Mouse (Mus musculus) embryonic facial prominence, embryonic 13.5 days (tissue): ENCODE measurements around the gene Cry2. TPM values are rescaled to one million over a fixed set of nuclear protein-coding genes. Genes with fewer than 3 reads are reported as not detected.
A peak's percentile ranks its signal among the peaks of the same experiment; 100 is the strongest.

Source experiments
- ATAC-seq: fragments of 200-750 bp; cut with Nextera tagmentation; 2 replicates; pipeline ENCODE4 v1.8.0; 2017; ENCODE audit warnings: low read depth; ENCODE audit not compliant: insufficient number of reproducible peaks, insufficient read depth, low FRiP score, low TSS enrichment
- H3K27ac ChIP-seq: fragments of 300-500 bp; sonication (generic); 2 replicates; pipeline ENCODE4 v1.5.1; 2015; ENCODE audit warnings: moderate library complexity, mild to moderate bottlenecking, inconsistent platforms
- H3K27me3 ChIP-seq: fragments of 300-500 bp; sonication (generic); 2 replicates; pipeline ENCODE4 v1.6.1; 2015; ENCODE audit warnings: mild to moderate bottlenecking, inconsistent platforms
- H3K36me3 ChIP-seq: fragments of 300-500 bp; sonication (generic); 2 replicates; pipeline ENCODE4 v1.6.1; 2015; ENCODE audit warnings: mild to moderate bottlenecking, inconsistent platforms
- H3K4me1 ChIP-seq: fragments of 300-500 bp; sonication (generic); 2 replicates; pipeline ENCODE4 v1.6.1; 2015; ENCODE audit warnings: inconsistent platforms
- H3K4me2 ChIP-seq: fragments of 300-500 bp; sonication (generic); 2 replicates; pipeline ENCODE4 v1.6.1; 2015; ENCODE audit warnings: moderate library complexity, mild to moderate bottlenecking, inconsistent platforms
- H3K4me3 ChIP-seq: fragments of 300-500 bp; sonication (generic); 2 replicates; pipeline ENCODE4 v1.5.1; 2015; ENCODE audit warnings: mild to moderate bottlenecking, inconsistent platforms
- H3K9ac ChIP-seq: fragments of 300-500 bp; sonication (generic); 2 replicates; pipeline ENCODE4 v1.6.1; 2015; ENCODE audit warnings: mild to moderate bottlenecking, inconsistent platforms
- H3K9me3 ChIP-seq: fragments of 300-500 bp; sonication (generic); 2 replicates; pipeline ENCODE4 v1.6.1; 2016; ENCODE audit warnings: inconsistent platforms
- WGBS: fragments of 180-500 bp; shearing (Covaris S2); methylation state at CpG from one replicate; pipeline ENCODE4 v1.1.7; 2015; ENCODE audit warnings: mixed read lengths; 5-methylcytosine and 5-hydroxymethylcytosine counted together
- polyA plus RNA-seq: library from polyadenylated mRNA; unstranded; fragments of >200 nt; fragmentation: Nextera tagmentation; extraction: Ambion mirVana; gene quantifications from 2 replicates; pipeline ENCODE4 v1.2.1, GENCODE M21; 2015

Cry2 gene
- polyA plus RNA-seq, 1 experiment from 2014 or later, result 28.2 TPM

GRCm38 (mm10) chr2:92385113-92386051 is 48.5 kb downstream of the Cry2 start:
- H3K36me3 ChIP-seq, result peaks cover 69% of the 10 kb centered on the region
- H3K9ac ChIP-seq, result no peak overlapping the region
- H3K27me3 ChIP-seq, result no peaks in the 10 kb centered on the region
- peaks cover 25% of the 10 kb centered on the region for H3K4me1 ChIP-seq
- H3K27ac ChIP-seq, result no peak overlapping the region
- H3K4me2 ChIP-seq, result no peak overlapping the region
- no peak overlapping the region for H3K4me3 ChIP-seq
- ATAC-seq, result no peak
- 80% methylated on average over 22 of the region's 22 CpGs for WGBS
- no peaks in the 10 kb centered on the region for H3K9me3 ChIP-seq

GRCm38 (mm10) chr2:92384101-92384500 is 49.7 kb downstream of the Cry2 start:
- Histone ChIP-seq H3K4me1 (peaks cover 15% of the 10 kb centered on the region), H3K36me3 (peaks cover 82% of the 10 kb centered on the region), H3K4me3 (no peak overlapping the region), H3K27ac (no peak overlapping the region), H3K9ac (no peak overlapping the region), H3K4me2 (no peak overlapping the region), H3K27me3 (no peaks in the 10 kb centered on the region), H3K9me3 (no peaks in the 10 kb centered on the region)
- no peak for ATAC-seq
- WGBS, result 70% methylated on average over 4 of the region's 4 CpGs

- 90% methylated on average over 4 of the region's 4 CpGs for WGBS
- Histone ChIP-seq H3K36me3 (peaks cover 95% of the 10 kb centered on the region), H3K4me1 (peaks cover 4% of the 10 kb centered on the region), H3K9ac (no peak overlapping the region), H3K4me2 (no peak overlapping the region), H3K27me3 (no peaks in the 10 kb centered on the region), H3K4me3 (no peak overlapping the region), H3K27ac (no peak overlapping the region), H3K9me3 (no peaks in the 10 kb centered on the region)
- ATAC-seq, result no peak
These were observed 51.1 kb downstream of the Cry2 start for GRCm38 (mm10) chr2:92382759-92383158.

GRCm38 (mm10) chr2:92381901-92382588 is 51.8 kb downstream of the Cry2 start, which contains the start of gene 1700029I15Rik:
1700029I15Rik (plus strand) TSS chr2:92382538.
- H3K4me1 ChIP-seq, result no peaks in the 10 kb centered on the region
- H3K4me2 ChIP-seq, result no peak within 1 kb of the TSS
- H3K36me3 ChIP-seq, result peaks cover 100% of the 10 kb centered on the region
- H3K27me3 ChIP-seq, result no peaks in the 10 kb centered on the region
- no peaks in the 10 kb centered on the region for H3K9me3 ChIP-seq
- H3K4me3 ChIP-seq, result no peak within 1 kb of the TSS
- no peak within 1 kb of the TSS for H3K9ac ChIP-seq
- no peak within 1 kb of the TSS for H3K27ac ChIP-seq
- ATAC-seq, result no peak
- 84% methylated on average over 5 of the region's 5 CpGs for WGBS

GRCm38 (mm10) chr2:92381161-92381560 is 52.7 kb downstream of the Cry2 start:
- Histone ChIP-seq H3K4me1 (peaks cover 4% of the 10 kb centered on the region), H3K9ac (no peak overlapping the region), H3K27ac (no peak overlapping the region), H3K27me3 (no peaks in the 10 kb centered on the region), H3K4me3 (no peak overlapping the region), H3K4me2 (no peak overlapping the region), H3K9me3 (no peaks in the 10 kb centered on the region), H3K36me3 (peaks cover 92% of the 10 kb centered on the region)
- no peak for ATAC-seq
- WGBS, result 89% methylated on average over 5 of the region's 5 CpGs

- ATAC-seq, result no peak
- Histone ChIP-seq H3K9ac (no peak overlapping the region), H3K27ac (no peak overlapping the region), H3K4me1 (peaks cover 9% of the 10 kb centered on the region), H3K9me3 (no peaks in the 10 kb centered on the region), H3K36me3 (peaks cover 86% of the 10 kb centered on the region), H3K4me3 (no peak overlapping the region), H3K4me2 (no peak overlapping the region), H3K27me3 (no peaks in the 10 kb centered on the region)
- WGBS, result 66% methylated on average over 6 of the region's 6 CpGs
These were observed 53.3 kb downstream of the Cry2 start for GRCm38 (mm10) chr2:92380495-92381050.

- H3K9me3 ChIP-seq, result no peaks in the 10 kb centered on the region
- no peak overlapping the region for H3K4me3 ChIP-seq
- no peak overlapping the region for H3K9ac ChIP-seq
- peaks cover 9% of the 10 kb centered on the region for H3K4me1 ChIP-seq
- no peak for ATAC-seq
- H3K27ac ChIP-seq, result no peak overlapping the region
- 77% methylated on average over 17 of the region's 17 CpGs for WGBS
- peaks cover 80% of the 10 kb centered on the region for H3K36me3 ChIP-seq
- H3K4me2 ChIP-seq, result no peak overlapping the region
- no peaks in the 10 kb centered on the region for H3K27me3 ChIP-seq
These were observed 53.9 kb downstream of the Cry2 start for GRCm38 (mm10) chr2:92379783-92380494.

GRCm38 (mm10) chr2:92377320-92377719 is 56.5 kb downstream of the Cry2 start:
- H3K27me3 ChIP-seq, result peaks cover 8% of the 10 kb centered on the region
- WGBS, result 85% methylated on average over 7 of the region's 7 CpGs

GRCm38 (mm10) chr2:92376300-92376699 is 57.5 kb downstream of the Cry2 start:
- Histone ChIP-seq H3K4me2 (peak overlapping the region; percentile 87), H3K9me3 (no peaks in the 10 kb centered on the region), H3K27me3 (peaks cover 18% of the 10 kb centered on the region), H3K9ac (peak overlapping the region; percentile 82), H3K36me3 (peaks cover 43% of the 10 kb centered on the region), H3K27ac (no peak overlapping the region), H3K4me1 (peaks cover 38% of the 10 kb centered on the region), H3K4me3 (peak overlapping the region; percentile 76)
- no peak for ATAC-seq
- 85% methylated on average over 6 of the region's 6 CpGs for WGBS

More at GRCm38 (mm10) chr2:92377320-92377719, 56.5 kb downstream of the Cry2 start:
- Histone ChIP-seq H3K4me2 (no peak overlapping the region), H3K9me3 (no peaks in the 10 kb centered on the region), H3K4me3 (no peak overlapping the region), H3K36me3 (peaks cover 54% of the 10 kb centered on the region), H3K4me1 (peaks cover 28% of the 10 kb centered on the region), H3K9ac (no peak overlapping the region), H3K27ac (no peak overlapping the region)
- no peak for ATAC-seq

GRCm38 (mm10) chr2:92375788-92376187 is 58.1 kb downstream of the Cry2 start:
- peak overlapping the region; percentile 87 for H3K4me2 ChIP-seq
- WGBS, result 13% methylated on average over 10 of the region's 10 CpGs
- H3K4me3 ChIP-seq, result peak overlapping the region; percentile 76
- H3K27ac ChIP-seq, result peak overlapping the region; percentile 92
- no peak for ATAC-seq
- H3K9me3 ChIP-seq, result no peaks in the 10 kb centered on the region
- peaks cover 38% of the 10 kb centered on the region for H3K36me3 ChIP-seq
- peaks cover 23% of the 10 kb centered on the region for H3K27me3 ChIP-seq
- peaks cover 43% of the 10 kb centered on the region for H3K4me1 ChIP-seq
- peak overlapping the region; percentile 82 for H3K9ac ChIP-seq

GRCm38 (mm10) chr2:92375099-92375623 is 58.7 kb downstream of the Cry2 start:
- Histone ChIP-seq H3K36me3 (peaks cover 32% of the 10 kb centered on the region), H3K4me1 (peaks cover 50% of the 10 kb centered on the region), H3K9ac (peak overlapping the region; percentile 82), H3K27me3 (peaks cover 29% of the 10 kb centered on the region), H3K4me3 (peak overlapping the region; percentile 76), H3K27ac (peak overlapping the region; percentile 92), H3K9me3 (no peaks in the 10 kb centered on the region), H3K4me2 (peak overlapping the region; percentile 87)
- ATAC-seq, result peak; percentile 89
- WGBS, result 0% methylated on average over 29 of the region's 29 CpGs
